Mouse (Mus musculus) layer of hippocampus, adult 2 months (tissue): ENCODE results near the gene Islr. TPM values are rescaled to one million over a fixed set of nuclear protein-coding genes. Genes with fewer than 3 reads are reported as not detected.

ENCODE experiments used
- DNase-seq, 2 experiments: peaks; one replicate each; pipeline ENCODE4 v3.0.0; 2022; ENCODE audit warnings: low spot score in 2 of 2
- H3K27ac ChIP-seq: fragments of 200-600 bp; 2 replicates; pipeline ENCODE4 v1.8.1; 2022
- H3K4me3 ChIP-seq: fragments of 200-600 bp; 2 replicates; pipeline ENCODE4 v1.8.1; 2022; ENCODE audit warnings: mild to moderate bottlenecking
- CTCF ChIP-seq: fragments of 200-600 bp; conservative IDR thresholded peaks from 2 replicates; pipeline ENCODE4 v1.8.1; 2022; ENCODE audit warnings: antibody characterized with exemption, mild to moderate bottlenecking, moderate library complexity
- total RNA-seq, 2 experiments: library from RNA; stranded (reverse); gene quantifications; 2 replicates each; pipeline ENCODE4 v1.2.3; 2021

Gene Islr
- total RNA-seq, 2 experiments from 2014 or later, result 12.8 to 14.2 TPM

- Histone ChIP-seq H3K27ac (no peak overlapping the region), H3K4me3 (no peak overlapping the region)
- no peak for DNase-seq
- TF ChIP-seq CTCF, result no peak
Measured at GRCm38 (mm10) chr9:58148806-58149205, 55.3 kb downstream of the Islr start.

- H3K27ac ChIP-seq, result no peak overlapping the region
- no peak for TF ChIP-seq CTCF
- DNase-seq, result no peak
- no peak overlapping the region for H3K4me3 ChIP-seq
Measured at GRCm38 (mm10) chr9:58145417-58145816, 58.7 kb downstream of the Islr start.

- no peak for TF ChIP-seq CTCF
- Histone ChIP-seq H3K4me3 (no peak overlapping the region), H3K27ac (no peak overlapping the region)
- DNase-seq, result no peak
Measured at GRCm38 (mm10) chr9:58144664-58145063, 59.4 kb downstream of the Islr start.

- DNase-seq, result no peak
- no peak for TF ChIP-seq CTCF
- Histone ChIP-seq H3K4me3 (no peak overlapping the region), H3K27ac (no peak overlapping the region)
Measured at GRCm38 (mm10) chr9:58143419-58143818, 60.7 kb downstream of the Islr start.

- Histone ChIP-seq H3K4me3 (no peak overlapping the region), H3K27ac (peak overlapping the region; percentile 68)
- DNase-seq, result peak; percentile 48 to 66
- TF ChIP-seq CTCF, result peak; percentile 42
Measured at GRCm38 (mm10) chr9:58139947-58140346, 64.2 kb downstream of the Islr start.

- H3K27ac ChIP-seq, result no peak overlapping the region
- DNase-seq, result no peak
- H3K4me3 ChIP-seq, result no peak overlapping the region
- no peak for TF ChIP-seq CTCF
Measured at GRCm38 (mm10) chr9:58135921-58136321, 68.2 kb downstream of the Islr start.

- no peak for TF ChIP-seq CTCF
- no peak overlapping the region for H3K4me3 ChIP-seq
- DNase-seq, result no peak
- no peak overlapping the region for H3K27ac ChIP-seq
Measured at GRCm38 (mm10) chr9:58134906-58135305, 69.2 kb downstream of the Islr start.

GRCm38 (mm10) chr9:58133893-58134884 lies 69.9 kb downstream of the Islr start:
- DNase-seq, result no peak
- no peak overlapping the region for H3K4me3 ChIP-seq
- no peak for TF ChIP-seq CTCF
- no peak overlapping the region for H3K27ac ChIP-seq

- Histone ChIP-seq H3K27ac (no peak overlapping the region), H3K4me3 (no peak overlapping the region)
- TF ChIP-seq CTCF, result no peak
- no peak for DNase-seq
Measured at GRCm38 (mm10) chr9:58131735-58132134, 72.4 kb downstream of the Islr start.

- Histone ChIP-seq H3K27ac (no peak overlapping the region), H3K4me3 (no peak overlapping the region)
- no peak for DNase-seq
- no peak for TF ChIP-seq CTCF
Measured at GRCm38 (mm10) chr9:58130909-58131308, 73.2 kb downstream of the Islr start.

- no peak for TF ChIP-seq CTCF
Measured at GRCm38 (mm10) chr9:58129508-58129907, 74.6 kb downstream of the Islr start.

GRCm38 (mm10) chr9:58128926-58129413 lies 75.1 kb downstream of the Islr start:
- no peak overlapping the region for H3K27ac ChIP-seq
- DNase-seq, result no peak
- no peak overlapping the region for H3K4me3 ChIP-seq
- TF ChIP-seq CTCF, result no peak

More at GRCm38 (mm10) chr9:58129508-58129907, 74.6 kb downstream of the Islr start:
- Histone ChIP-seq H3K27ac (no peak overlapping the region), H3K4me3 (no peak overlapping the region)
- DNase-seq, result no peak

- Histone ChIP-seq H3K27ac (no peak overlapping the region), H3K4me3 (no peak overlapping the region)
- no peak for TF ChIP-seq CTCF
- DNase-seq, result no peak
Measured at GRCm38 (mm10) chr9:58125811-58126210, 78.3 kb downstream of the Islr start.

- Histone ChIP-seq H3K4me3 (no peak overlapping the region), H3K27ac (no peak overlapping the region)
- no peak for TF ChIP-seq CTCF
- no peak for DNase-seq
Measured at GRCm38 (mm10) chr9:58125085-58125484, 79.0 kb downstream of the Islr start.
